Mouse (Mus musculus): ENCODE data around the gene Mthfsd. TPM values are rescaled to one million over a fixed set of nuclear protein-coding genes. Genes with fewer than 3 reads are reported as not detected.

Gene Mthfsd
- total and polyA plus RNA-seq, 3 experiments: 31.0 to 35.0 (median 34.4) TPM

DNA sequence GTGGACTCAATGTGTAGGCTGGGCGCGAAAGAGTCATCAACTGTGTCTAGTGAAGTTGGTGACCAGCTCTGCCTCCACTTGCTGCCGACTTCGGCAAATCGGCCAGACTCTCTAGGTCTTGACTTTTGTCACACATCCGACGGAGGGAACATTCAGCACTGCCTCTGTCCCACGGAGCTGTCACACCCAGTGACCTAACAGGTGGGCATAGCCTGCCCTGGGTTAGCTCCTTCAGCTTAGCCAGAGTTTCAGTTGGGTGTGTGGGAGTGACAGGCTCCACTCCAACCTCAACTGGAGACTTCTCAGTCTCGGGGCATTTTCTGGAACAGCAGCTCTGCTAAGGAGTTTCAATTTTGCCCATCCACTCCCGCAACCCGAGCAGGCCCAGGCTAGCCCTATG is 26.3 kb upstream of the Mthfsd start:
- no peak for TF ChIP-seq CTCF (IDR thresholded peaks at IDR 0.05; ENCODE audit: low read depth, low read length)
- no peak for ATAC-seq (ENCODE audit: extremely low read depth, insufficient number of reproducible peaks, low FRiP score, poor library complexity, severe bottlenecking)
- DNase-seq (ENCODE audit: low spot score): no peak
- Histone ChIP-seq H3K36me3 (replicated peaks) (no peaks in the 10 kb centered on the region), H3K9me3 (replicated peaks) (peaks cover 78% of the 10 kb centered on the region), H3K4me1 (ENCODE audit: insufficient read depth, low read depth, low read length) (no peaks in the 10 kb centered on the region), H3K4me3 (ENCODE audit: low read depth, low read length) (no peak overlapping the region), H3K27me3 (ENCODE audit: insufficient read depth, low read length) (no peaks in the 10 kb centered on the region)

DNA sequence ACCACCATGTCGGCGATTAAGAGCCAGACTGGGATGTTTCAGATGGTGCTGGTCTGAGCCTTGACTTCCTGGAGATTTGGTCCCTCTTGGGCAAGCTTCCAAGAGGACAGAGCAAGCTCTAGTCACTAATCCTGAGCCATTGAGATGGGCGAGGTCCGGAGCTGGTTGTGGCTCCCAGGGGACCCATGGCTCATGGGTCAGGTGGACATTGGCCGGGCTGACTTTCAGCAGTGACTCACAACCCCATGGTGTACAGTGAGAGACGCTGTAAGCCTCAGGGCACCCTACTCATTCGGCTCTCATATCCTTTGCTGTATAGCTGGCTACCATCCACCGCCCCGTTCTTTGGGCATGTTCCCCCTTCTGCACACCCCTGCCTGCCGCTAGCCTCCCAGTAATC is 25.9 kb upstream of the Mthfsd start:
- no peaks in the 10 kb centered on the region for H3K36me3 ChIP-seq (replicated peaks)
- no peaks in the 10 kb centered on the region for H3K27me3 ChIP-seq (ENCODE audit: insufficient read depth, low read length)
- peaks cover 78% of the 10 kb centered on the region for H3K9me3 ChIP-seq (replicated peaks)
- DNase-seq (ENCODE audit: low spot score) (no peak), ATAC-seq (ENCODE audit: extremely low read depth, insufficient number of reproducible peaks, low FRiP score, poor library complexity, severe bottlenecking) (no peak)
- H3K4me3 ChIP-seq (ENCODE audit: low read depth, low read length): no peak overlapping the region
- H3K4me1 ChIP-seq (ENCODE audit: insufficient read depth, low read depth, low read length): no peaks in the 10 kb centered on the region
- TF ChIP-seq POLR2AphosphoS5 (IDR thresholded peaks at IDR 0.05; ENCODE audit: insufficient replicate concordance, low read depth, low read length) (no peak), GATA1 (IDR thresholded peaks at IDR 0.05; ENCODE audit: borderline replicate concordance, low read length) (no peak), GATA2 (IDR thresholded peaks at IDR 0.05; ENCODE audit: borderline replicate concordance, low read depth, low read length) (no peak), CTCF (IDR thresholded peaks at IDR 0.05; ENCODE audit: low read depth, low read length) (no peak), TAL1 (conservative IDR thresholded peaks at IDR 0.05; ENCODE audit: low read depth, low read length) (no peak)

DNA sequence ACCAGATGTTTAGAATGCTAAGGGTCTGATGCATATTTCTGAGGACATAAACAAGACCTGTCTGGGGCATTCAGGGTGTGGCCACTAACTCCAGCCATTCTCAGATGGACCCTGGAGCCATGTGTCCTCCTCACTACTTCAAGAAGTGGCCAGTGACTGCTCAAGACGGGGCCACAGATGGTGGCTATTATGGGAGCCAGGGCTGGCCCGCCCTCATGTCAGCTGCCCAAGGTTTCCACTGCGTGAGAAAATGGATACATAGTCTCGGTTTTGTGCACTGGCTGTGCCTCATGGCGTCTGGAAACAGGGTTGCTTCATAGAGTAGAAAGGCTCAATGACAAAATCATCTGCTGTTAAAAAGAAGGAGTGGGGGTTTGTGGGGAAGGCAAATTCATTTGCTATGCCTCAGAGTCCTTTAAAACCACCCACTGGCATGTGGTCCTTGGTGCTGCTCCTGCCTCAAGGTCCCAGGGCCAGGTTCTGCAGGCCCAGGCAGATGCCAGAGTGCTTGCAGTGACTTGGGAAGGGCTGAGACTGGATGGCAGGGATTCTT is 24.8 kb upstream of the Mthfsd start:
- Histone ChIP-seq H3K4me3 (ENCODE audit: low read depth, low read length) (no peak overlapping the region), H3K4me1 (ENCODE audit: insufficient read depth, low read depth, low read length) (no peaks in the 10 kb centered on the region), H3K27me3 (ENCODE audit: insufficient read depth, low read length) (no peaks in the 10 kb centered on the region), H3K36me3 (replicated peaks) (no peaks in the 10 kb centered on the region), H3K9me3 (replicated peaks) (peaks cover 79% of the 10 kb centered on the region)
- DNase-seq (ENCODE audit: low spot score) (no peak), ATAC-seq (ENCODE audit: extremely low read depth, insufficient number of reproducible peaks, low FRiP score, poor library complexity, severe bottlenecking) (no peak)
- TF ChIP-seq GATA2 (IDR thresholded peaks at IDR 0.05; ENCODE audit: borderline replicate concordance, low read depth, low read length) (no peak), GATA1 (IDR thresholded peaks at IDR 0.05; ENCODE audit: borderline replicate concordance, low read length) (no peak), CTCF (IDR thresholded peaks at IDR 0.05; ENCODE audit: low read depth, low read length) (no peak), TAL1 (conservative IDR thresholded peaks at IDR 0.05; ENCODE audit: low read depth, low read length) (no peak), POLR2AphosphoS5 (IDR thresholded peaks at IDR 0.05; ENCODE audit: insufficient replicate concordance, low read depth, low read length) (no peak)

DNA sequence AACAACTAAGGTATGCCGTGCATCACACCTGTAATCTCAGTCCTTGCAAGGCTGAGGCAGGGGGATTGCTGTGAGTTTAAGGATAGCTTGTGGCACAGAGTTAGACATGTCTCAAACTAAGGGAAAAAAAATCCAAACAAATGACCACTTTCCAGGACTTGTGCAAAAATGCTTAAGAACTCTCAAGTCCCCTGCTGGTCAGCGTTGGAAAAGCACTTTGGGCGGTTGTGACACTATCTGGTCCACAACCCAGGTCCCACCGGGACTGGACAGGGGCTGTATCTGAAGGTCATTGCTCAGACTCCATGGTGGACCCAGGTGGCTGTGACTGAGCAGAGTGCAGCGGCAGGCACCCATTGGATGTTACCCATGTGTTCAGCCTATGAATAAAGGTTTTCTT is 22.3 kb upstream of the Mthfsd start:
- Histone ChIP-seq H3K4me3 (ENCODE audit: low read depth, low read length) (no peak overlapping the region), H3K9me3 (replicated peaks) (peaks cover 84% of the 10 kb centered on the region), H3K27me3 (ENCODE audit: insufficient read depth, low read length) (no peaks in the 10 kb centered on the region), H3K4me1 (ENCODE audit: insufficient read depth, low read depth, low read length) (no peaks in the 10 kb centered on the region), H3K36me3 (replicated peaks) (no peaks in the 10 kb centered on the region)
- ATAC-seq (ENCODE audit: extremely low read depth, insufficient number of reproducible peaks, low FRiP score, poor library complexity, severe bottlenecking) (no peak), DNase-seq (ENCODE audit: low spot score) (no peak)
- TF ChIP-seq CTCF (IDR thresholded peaks at IDR 0.05; ENCODE audit: low read depth, low read length): no peak
- TF ChIP-seq POLR2AphosphoS5 (IDR thresholded peaks at IDR 0.05; ENCODE audit: insufficient replicate concordance, low read depth, low read length): no peak
- no peak for TF ChIP-seq GATA2 (IDR thresholded peaks at IDR 0.05; ENCODE audit: borderline replicate concordance, low read depth, low read length)
- no peak for TF ChIP-seq GATA1 (IDR thresholded peaks at IDR 0.05; ENCODE audit: borderline replicate concordance, low read length)
- TF ChIP-seq TAL1 (conservative IDR thresholded peaks at IDR 0.05; ENCODE audit: low read depth, low read length): no peak

DNA sequence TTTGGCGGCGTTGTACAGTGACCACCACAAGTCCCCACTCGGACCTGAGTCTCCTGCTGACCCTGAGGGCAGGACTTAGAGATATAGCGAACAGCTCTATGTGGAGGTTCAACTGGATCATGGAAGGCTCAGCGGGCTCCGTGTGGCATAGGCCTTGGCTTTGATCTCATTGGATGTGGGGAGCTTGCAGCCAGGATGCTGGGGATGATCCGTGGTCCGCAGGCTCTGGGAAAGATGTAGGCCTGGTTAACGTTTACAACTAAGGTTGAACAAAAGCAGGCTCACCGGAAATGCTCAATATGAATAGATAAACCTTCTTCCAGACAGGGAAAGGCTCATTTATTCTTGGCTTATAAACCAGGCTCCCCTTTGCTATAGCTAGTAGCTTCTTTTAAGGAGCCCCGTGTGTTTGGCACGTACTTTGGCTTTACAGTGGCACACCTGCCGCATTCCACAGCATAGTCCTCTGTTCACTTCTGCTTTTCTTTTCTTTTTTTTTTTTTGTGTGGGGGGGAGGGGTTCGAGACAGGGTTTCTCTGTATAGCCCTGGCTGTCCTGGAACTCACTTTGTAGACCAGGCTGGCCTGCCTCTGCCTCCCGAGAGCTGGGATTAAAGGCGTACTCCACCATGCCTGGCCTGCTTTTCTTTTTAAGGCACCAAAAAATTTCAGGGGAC is 21.2 kb upstream of the Mthfsd start:
- no peak for DNase-seq (ENCODE audit: low spot score)
- Histone ChIP-seq H3K4me1 (ENCODE audit: insufficient read depth, low read depth, low read length) (no peaks in the 10 kb centered on the region), H3K27me3 (ENCODE audit: insufficient read depth, low read length) (no peaks in the 10 kb centered on the region), H3K4me3 (ENCODE audit: low read depth, low read length) (no peak overlapping the region; the same call in 1 of the 2 replicates), H3K9me3 (replicated peaks) (peaks cover 84% of the 10 kb centered on the region), H3K36me3 (replicated peaks) (no peaks in the 10 kb centered on the region)
- ATAC-seq (ENCODE audit: extremely low read depth, insufficient number of reproducible peaks, low FRiP score, poor library complexity, severe bottlenecking): no peak
- TF ChIP-seq GATA1 (IDR thresholded peaks at IDR 0.05; ENCODE audit: borderline replicate concordance, low read length): no peak
- TF ChIP-seq TAL1 (conservative IDR thresholded peaks at IDR 0.05; ENCODE audit: low read depth, low read length): no peak
- no peak for TF ChIP-seq POLR2AphosphoS5 (IDR thresholded peaks at IDR 0.05; ENCODE audit: insufficient replicate concordance, low read depth, low read length)
- TF ChIP-seq CTCF (IDR thresholded peaks at IDR 0.05; ENCODE audit: low read depth, low read length): no peak
- no peak for TF ChIP-seq GATA2 (IDR thresholded peaks at IDR 0.05; ENCODE audit: borderline replicate concordance, low read depth, low read length)

DNA sequence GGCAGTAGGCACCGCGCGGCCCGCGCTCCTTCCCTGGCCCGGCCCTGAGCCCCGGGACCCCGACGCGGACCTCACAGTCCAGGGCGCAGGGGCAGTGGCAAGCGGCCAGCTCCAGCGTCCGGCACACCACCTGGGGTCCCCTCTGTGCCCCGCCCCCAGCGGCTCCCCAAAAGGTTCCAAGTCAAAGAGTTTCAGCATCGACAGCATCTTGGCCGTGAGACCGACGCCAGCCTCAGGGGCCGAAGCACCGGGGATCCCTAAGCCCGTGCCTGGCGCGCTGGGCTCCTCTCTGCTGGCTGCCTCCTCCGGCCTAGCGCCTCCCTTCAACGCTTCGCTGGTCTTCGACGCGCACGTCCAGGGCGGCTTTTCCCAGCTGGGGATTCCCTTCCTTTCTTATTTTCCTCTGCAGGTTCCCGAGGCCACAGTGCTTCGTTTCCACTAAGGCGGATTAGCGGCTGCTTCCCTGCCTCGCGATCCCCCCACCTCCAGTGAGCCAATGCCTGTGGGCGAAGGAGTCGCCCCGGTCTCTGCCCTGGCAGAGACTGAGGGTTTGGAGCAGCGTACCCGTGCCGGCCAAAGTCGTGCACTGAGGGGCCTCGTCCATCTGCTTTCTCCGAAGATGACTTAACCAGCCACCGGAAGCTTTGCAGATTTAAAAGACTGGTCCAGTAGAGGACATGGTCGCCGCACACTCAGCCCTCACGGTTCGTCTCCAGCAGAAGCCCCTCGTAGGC is 20.5 kb upstream of the Mthfsd start:
- Histone ChIP-seq H3K27me3 (ENCODE audit: insufficient read depth, low read length) (no peaks in the 10 kb centered on the region), H3K4me1 (ENCODE audit: insufficient read depth, low read depth, low read length) (no peaks in the 10 kb centered on the region), H3K9me3 (replicated peaks) (peaks cover 82% of the 10 kb centered on the region), H3K4me3 (ENCODE audit: low read depth, low read length) (no peak overlapping the region; the same call in 1 of the 2 replicates), H3K36me3 (replicated peaks) (no peaks in the 10 kb centered on the region)
- TF ChIP-seq GATA1 (IDR thresholded peaks at IDR 0.05; ENCODE audit: borderline replicate concordance, low read length) (no peak), CTCF (IDR thresholded peaks at IDR 0.05; ENCODE audit: low read depth, low read length) (no peak), TAL1 (conservative IDR thresholded peaks at IDR 0.05; ENCODE audit: low read depth, low read length) (no peak), POLR2AphosphoS5 (IDR thresholded peaks at IDR 0.05; ENCODE audit: insufficient replicate concordance, low read depth, low read length) (no peak), GATA2 (IDR thresholded peaks at IDR 0.05; ENCODE audit: borderline replicate concordance, low read depth, low read length) (no peak)
- ATAC-seq (ENCODE audit: extremely low read depth, insufficient number of reproducible peaks, low FRiP score, poor library complexity, severe bottlenecking): no peak
- no peak for DNase-seq (ENCODE audit: low spot score)
